Mouse (Mus musculus) erythroblast, adult 5-6 weeks (primary cell): ENCODE results near the gene Pycr2. TPM values are rescaled to one million over a fixed set of nuclear protein-coding genes. Genes with fewer than 3 reads are reported as not detected.
A peak's percentile ranks its signal among the peaks of the same experiment; 100 is the strongest.

ENCODE experiments used
- ATAC-seq: replicated peaks from 2 replicates; pipeline ENCODE4 v1.8.0; 2016; ENCODE audit warnings: moderate number of reproducible peaks, mild to moderate bottlenecking, moderate TSS enrichment, inconsistent platforms; ENCODE audit not compliant: poor library complexity, low FRiP score, severe bottlenecking
- total RNA-seq, 2 experiments: library from RNA; stranded (forward) in 1 of 2; stranded (reverse) in 1 of 2; fragments of 150-400 nt in 1 of 2; fragments of 200-764, 138-1000 nt in 1 of 2; gene quantifications; 2 replicates each; pipeline versions ENCODE4 v1.2.3 to v1.2.4; 2015 to 2017; ENCODE audit warnings: low replicate concordance in 2 of 2

Pycr2 gene
- total RNA-seq (2015; ENCODE audit: low replicate concordance) (9.0 and 9.8 TPM in 2 replicates), total RNA-seq (2017; ENCODE audit: low replicate concordance) (5.8 and 7.0 TPM in 2 replicates)

GRCm38 (mm10) chr1:180904039-180904814 lies at the start of gene Pycr2:
Gene Pycr2 (plus strand): TSS chr1:180904293.
- ATAC-seq: peak; percentile 86

DNA sequence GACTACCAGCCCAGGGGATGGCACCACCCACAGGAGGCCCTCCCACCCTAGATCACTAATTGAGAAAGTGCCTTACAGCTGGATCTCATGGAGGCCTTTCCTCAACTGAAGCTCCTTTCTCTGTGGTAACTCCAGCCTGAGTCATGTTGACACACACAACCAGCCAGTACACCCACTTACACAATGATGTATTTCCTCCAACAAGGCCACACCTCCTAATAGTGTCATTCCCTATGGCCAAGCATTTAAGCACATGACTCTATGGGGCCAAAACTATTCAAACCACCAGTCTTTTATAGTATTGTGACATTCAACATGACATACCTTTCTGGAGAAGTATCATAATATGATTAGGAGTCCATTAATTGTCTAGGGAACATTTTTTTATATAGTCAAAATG lies 45.3 kb upstream of the Pycr2 start:
- ATAC-seq: no peak

DNA sequence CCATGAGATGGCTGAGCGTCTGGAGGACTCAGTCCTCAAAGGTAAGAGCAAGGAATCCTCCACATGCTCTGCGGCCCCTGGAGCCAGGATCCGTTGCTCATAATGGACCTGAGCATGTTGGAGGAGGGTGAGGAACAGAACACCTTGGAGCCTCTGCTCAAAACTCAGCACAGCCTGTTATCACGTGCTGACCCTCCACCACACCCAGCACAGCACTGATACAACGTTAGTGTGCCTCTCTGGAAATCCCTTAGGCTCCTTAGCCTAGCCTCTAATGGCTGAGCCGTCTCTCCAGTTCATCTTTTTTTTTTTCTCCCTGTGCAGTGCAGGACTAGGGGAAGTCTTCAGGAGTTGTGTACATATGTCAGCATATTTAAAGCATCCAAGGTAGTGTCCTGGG lies 44.1 kb upstream of the Pycr2 start:
- no peak; the same call in 1 of the 2 replicates for ATAC-seq

DNA sequence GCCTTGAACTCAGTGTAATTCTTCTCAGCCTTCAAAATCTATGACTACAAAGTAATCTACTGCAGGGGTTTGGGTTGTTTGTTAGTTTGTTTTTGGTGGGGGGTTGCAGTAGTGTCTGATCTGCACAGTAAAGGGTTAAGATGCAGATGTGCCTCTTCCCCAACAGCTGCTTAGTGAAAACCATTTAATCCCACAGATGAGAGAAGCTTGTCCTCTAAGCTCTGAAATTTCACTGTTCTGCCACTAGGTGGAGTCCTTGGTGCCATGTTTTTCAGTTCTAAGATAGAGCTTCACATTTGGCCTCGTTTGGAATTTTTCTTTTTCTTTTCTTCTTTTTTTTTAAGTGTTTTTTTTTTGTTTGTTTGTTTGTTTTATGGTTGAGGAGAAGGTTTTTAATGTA lies 40.5 kb upstream of the Pycr2 start:
- peak; percentile 87 for ATAC-seq

- ATAC-seq: no peak
Measured at GRCm38 (mm10) chr1:180866001-180866400, 38.1 kb upstream of the Pycr2 start.

GRCm38 (mm10) chr1:180870122-180870650 lies 33.9 kb upstream of the Pycr2 start:
- no peak for ATAC-seq

DNA sequence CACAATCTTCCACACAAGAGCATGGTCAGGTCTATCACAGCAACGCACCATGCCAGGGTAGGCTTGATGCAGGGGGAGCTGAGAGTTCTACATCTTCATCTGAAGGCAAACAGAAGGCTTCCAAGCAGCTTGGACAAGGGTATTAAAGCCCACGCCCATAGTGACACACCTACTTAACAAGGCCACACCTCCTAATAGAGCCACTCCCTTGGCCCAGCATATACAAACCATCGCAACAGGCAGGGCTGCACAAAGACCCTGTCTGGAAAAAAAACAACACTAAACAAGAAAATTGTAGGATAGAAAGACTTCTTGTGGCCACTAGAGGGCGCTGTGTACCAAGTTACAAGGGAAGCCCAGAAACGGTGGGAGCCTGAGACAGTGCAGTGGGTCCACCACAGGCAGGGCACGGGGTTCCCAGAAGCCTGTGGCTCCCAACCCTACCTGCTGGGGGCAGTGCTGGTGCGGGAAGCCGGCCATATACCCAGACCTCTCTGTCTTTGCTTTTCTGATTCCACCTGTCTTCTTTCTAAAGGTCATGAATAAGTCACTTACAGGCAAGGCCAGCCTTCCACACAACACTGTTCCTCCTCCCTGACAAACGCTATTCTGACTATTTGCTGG lies 30.1 kb upstream of the Pycr2 start:
- peak; percentile 84 for ATAC-seq

- ATAC-seq: no peak
Measured at GRCm38 (mm10) chr1:180874615-180875014, 29.5 kb upstream of the Pycr2 start.

GRCm38 (mm10) chr1:180875126-180875525 lies 29.0 kb upstream of the Pycr2 start:
- no peak for ATAC-seq

DNA sequence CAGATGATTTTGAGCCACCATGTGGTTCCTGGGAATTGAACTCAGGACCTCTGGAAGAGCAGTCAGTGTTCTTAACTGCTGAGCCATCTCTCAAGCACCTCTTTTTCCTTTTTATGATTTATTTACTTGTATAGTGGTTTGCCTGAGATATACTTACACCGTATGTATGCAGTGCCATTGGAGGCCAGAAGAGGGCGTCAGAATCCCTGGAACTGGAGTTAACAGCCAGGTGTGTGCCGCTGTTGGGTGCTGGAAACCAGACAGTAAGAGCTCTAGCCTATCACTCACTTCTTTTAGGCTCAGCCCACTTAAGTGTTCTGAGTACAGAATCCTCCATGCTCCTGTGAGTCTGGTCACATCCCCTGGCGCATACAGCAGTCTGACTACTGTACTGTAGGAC lies 26.6 kb upstream of the Pycr2 start:
- ATAC-seq: 0 out of 2 replicates have a peak, but pooled peaks have one; percentile 11

- no peak for ATAC-seq
Measured at GRCm38 (mm10) chr1:180881768-180882167, 22.3 kb upstream of the Pycr2 start.

DNA sequence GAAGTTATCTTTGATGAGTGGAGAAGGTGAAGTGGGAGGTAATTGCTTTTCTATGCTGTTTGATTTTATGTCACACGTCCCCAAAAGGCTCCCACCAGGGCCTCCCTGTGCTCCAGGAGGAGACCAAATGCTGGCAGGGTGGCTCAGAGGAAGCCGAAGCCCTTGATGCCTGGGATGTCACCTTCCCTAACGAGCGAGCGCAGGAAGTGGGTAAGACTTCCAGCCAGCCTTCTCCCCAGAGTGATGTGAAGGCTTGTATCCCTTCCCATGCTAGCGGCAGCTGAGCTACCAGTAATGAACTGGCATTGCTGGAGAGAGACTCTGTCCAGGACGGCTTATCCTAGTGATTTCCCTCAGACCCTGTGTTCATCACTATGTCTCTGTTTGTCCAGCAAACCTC lies 20.4 kb upstream of the Pycr2 start:
- ATAC-seq: no peak

GRCm38 (mm10) chr1:180884484-180884883 lies 19.6 kb upstream of the Pycr2 start:
- no peak for ATAC-seq

GRCm38 (mm10) chr1:180888556-180889042 lies 15.5 kb upstream of the Pycr2 start:
- ATAC-seq: no peak

- ATAC-seq: no peak
Measured at GRCm38 (mm10) chr1:180889172-180889571, 14.9 kb upstream of the Pycr2 start.

DNA sequence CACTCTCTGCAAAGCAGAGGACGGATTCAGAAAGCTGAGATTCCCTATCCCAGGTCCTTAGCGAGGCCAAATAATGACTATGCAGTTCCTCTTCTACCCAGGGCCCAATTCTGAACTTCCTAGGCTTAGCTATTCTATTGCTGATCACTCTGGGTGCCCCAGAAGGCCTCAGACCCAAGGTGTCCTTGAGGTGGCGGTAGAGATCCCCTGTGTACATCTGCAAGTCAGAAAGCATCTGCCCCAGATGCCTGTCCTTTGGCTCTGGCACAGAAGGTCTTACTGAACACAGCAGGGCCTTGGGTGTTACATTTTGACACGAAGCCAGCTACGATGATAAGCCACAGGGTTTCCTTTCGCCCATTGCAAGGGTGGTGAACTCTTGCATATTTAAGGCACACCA lies 14.3 kb upstream of the Pycr2 start:
- ATAC-seq: 0 out of 2 replicates have a peak, but pooled peaks have one; percentile 14

GRCm38 (mm10) chr1:180892808-180893207 lies 11.3 kb upstream of the Pycr2 start, which contains the start of gene Lefty2:
Gene Lefty2 (plus strand): TSS chr1:180893108.
- no peak for ATAC-seq

DNA sequence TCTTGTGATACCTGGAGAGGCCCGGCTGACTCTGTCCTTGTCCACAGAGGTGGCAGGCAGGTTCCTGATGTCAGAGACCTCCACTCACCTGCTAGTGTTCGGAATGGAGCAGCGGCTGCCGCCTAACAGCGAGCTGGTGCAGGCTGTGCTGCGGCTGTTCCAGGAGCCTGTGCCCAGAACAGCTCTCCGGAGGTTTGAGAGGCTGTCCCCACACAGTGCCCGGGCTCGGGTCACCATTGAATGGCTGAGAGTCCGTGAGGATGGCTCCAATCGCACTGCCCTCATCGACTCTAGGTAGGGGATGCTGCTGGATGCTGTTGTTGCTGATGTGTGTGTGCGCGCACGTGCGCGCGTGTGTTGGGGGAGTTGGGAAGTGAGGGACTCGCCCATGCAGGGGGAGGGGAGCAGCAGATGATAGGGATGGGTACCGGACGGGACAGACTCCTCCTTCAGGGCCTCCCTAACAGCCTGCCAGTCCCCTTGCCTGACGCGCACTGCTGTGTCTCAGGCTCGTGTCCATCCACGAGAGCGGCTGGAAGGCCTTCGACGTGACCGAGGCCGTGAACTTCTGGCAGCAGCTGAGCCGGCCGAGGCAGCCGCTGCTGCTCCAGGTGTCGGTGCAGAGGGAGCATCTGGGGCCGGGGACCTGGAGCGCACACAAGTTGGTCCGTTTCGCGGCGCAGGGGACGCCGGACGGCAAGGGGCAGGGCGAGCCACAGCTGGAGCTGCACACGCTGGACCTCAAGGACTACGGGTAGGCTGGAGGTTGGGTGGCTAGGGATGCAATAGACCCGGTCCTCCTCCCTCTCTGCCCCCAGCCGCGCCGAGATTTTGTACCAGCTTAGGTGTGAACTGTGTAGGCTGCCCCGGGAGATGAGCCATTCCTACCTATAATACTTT lies 9.8 kb upstream of the Pycr2 start:
- ATAC-seq: peak; percentile 51

- ATAC-seq: 0 out of 2 replicates have a peak, but pooled peaks have one; percentile 17
Measured at GRCm38 (mm10) chr1:180901107-180901506, 3.0 kb upstream of the Pycr2 start.

DNA sequence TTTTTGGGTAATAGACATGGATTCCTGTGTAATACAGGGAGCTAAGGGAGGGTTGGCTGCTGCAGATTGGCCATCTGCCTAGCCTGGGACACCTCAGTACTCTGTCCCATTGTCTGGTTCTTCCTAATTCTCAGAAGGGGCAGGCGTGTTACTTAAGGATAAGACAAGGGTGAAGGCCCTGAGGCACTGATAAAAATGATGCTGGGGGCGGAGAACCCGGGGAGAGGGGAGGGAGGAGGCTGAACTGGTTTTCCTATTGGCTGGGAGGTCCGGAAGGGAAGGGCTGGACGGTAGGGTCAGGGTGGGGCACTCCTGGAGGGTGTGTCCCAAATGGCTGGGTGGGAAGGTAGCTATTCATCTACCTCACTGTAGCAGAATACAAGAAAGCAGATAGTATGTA lies 1.2 kb upstream of the Pycr2 start:
- ATAC-seq: peak; percentile 80
